In the genomic region with DNA sequence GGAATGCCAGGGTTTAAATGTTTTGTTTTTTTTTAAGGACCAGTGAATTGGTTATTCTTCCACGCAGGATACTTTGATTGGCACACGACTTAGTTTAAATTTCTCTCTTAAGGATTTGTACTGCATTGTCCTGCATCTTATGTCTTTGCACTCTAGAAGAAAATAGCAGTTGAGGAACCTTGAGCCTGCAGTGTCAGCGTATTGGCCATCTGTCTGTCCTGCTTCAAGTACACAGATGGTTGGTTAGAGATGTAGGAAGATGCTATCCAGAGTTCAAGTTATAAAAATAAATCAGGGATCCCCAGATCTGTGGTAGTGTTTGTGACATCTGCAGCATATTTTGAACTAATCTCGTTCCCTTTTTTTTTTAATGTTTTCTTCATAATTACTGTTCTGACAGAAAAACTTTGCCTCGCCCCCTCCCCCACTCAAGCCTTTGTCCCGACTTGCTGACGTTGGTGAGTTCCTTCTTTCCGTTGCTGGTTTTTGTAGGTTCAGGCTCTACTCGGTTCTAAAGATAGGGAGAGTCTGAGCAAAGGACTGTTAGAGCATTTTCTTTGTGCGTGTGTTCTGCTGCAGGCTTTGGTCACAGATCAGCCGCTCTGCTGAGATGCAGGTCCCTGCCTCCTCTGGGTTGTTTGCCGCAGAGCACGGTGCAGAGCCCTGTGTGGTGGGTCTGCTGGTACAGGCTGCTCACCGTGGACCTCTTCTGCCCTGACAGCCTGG, we compare ENCODE assay signal across 8 mouse cellular contexts. TPM values are rescaled to one million over a fixed set of nuclear protein-coding genes. Genes with fewer than 3 reads are reported as not detected.
A peak's percentile ranks its signal among the peaks of the same experiment; 100 is the strongest.
DNase-seq lines count a peak whose midpoint lies in the region; ATAC-seq and TF ChIP-seq lines count a peak whose summit lies in the region.

No protein-coding gene starts in this region.

- TF ChIP-seq CTCF in cerebellum, adult 2 months (IDR thresholded peaks at IDR 0.05; ENCODE audit: borderline replicate concordance, insufficient read depth, low read depth, low read length): no peak
- TF ChIP-seq CTCF in liver, postnatal 0 days (IDR thresholded peaks at IDR 0.05; ENCODE audit: low read depth): no peak

- no peaks in the 10 kb centered on the region for H3K9me3 ChIP-seq in heart, embryonic 16.5 days (replicated peaks; ENCODE audit: control insufficient read depth, low read length)
- no peaks in the 10 kb centered on the region for H3K9me3 ChIP-seq in liver, postnatal 0 days (ENCODE audit: low read length)

- peaks cover 8% of the 10 kb centered on the region; the same call in 1 of the 2 replicates for H3K4me1 ChIP-seq in cerebellum, adult 2 months (ENCODE audit: control insufficient read depth, insufficient read depth, low read length)
- H3K4me1 ChIP-seq in heart, embryonic 16.5 days (ENCODE audit: control insufficient read depth, insufficient read depth, low read length): peaks cover 32% of the 10 kb centered on the region
- H3K4me1 ChIP-seq in liver, postnatal 0 days (ENCODE audit: insufficient read depth): peaks cover 26% of the 10 kb centered on the region

- no peaks in the 10 kb centered on the region for H3K27me3 ChIP-seq in cerebellum, adult 2 months (ENCODE audit: control insufficient read depth, insufficient read depth, low read length)
- no peaks in the 10 kb centered on the region for H3K27me3 ChIP-seq in heart, embryonic 16.5 days (ENCODE audit: control insufficient read depth, insufficient read depth, low read length)
- no peaks in the 10 kb centered on the region for H3K27me3 ChIP-seq in liver, postnatal 0 days (ENCODE audit: insufficient read depth, low read length)

- H3K36me3 ChIP-seq in heart, embryonic 16.5 days (ENCODE audit: control insufficient read depth, insufficient read depth): no peaks in the 10 kb centered on the region
- no peaks in the 10 kb centered on the region for H3K36me3 ChIP-seq in liver, postnatal 0 days (replicated peaks; ENCODE audit: insufficient read depth, low read length)

- peak overlapping the region; percentile 61 for H3K4me2 ChIP-seq in heart, embryonic 16.5 days (ENCODE audit: low read depth, low read length)
- H3K4me2 ChIP-seq in liver, postnatal 0 days (ENCODE audit: low read depth, low read length): peak overlapping the region; percentile 98

- H3K9ac ChIP-seq in heart, embryonic 16.5 days (ENCODE audit: low read length): peak overlapping the region; percentile 49
- H3K9ac ChIP-seq in liver, postnatal 0 days (replicated peaks): no peak overlapping the region

- peak overlapping the region; percentile 56 for H3K4me3 ChIP-seq in cerebellum, adult 2 months (replicated peaks; ENCODE audit: insufficient read depth, low read depth, low read length)
- peak overlapping the region; percentile 34 for H3K4me3 ChIP-seq in heart, embryonic 16.5 days (ENCODE audit: low read length)
- H3K4me3 ChIP-seq in liver, postnatal 0 days (ENCODE audit: low read depth, low read length): peak overlapping the region; percentile 90; the same call in 1 of the 2 replicates

- DNase-seq in cerebellum, adult 2 months: peak; percentile 50 to 62
- DNase-seq in cerebellum, adult 11 months: no peak
- peak; percentile 43 to 51 for DNase-seq in right cerebral cortex, postnatal 10 days (ENCODE audit: low spot score in 2 of 2)
- no peak for DNase-seq in right cerebral cortex, postnatal 14 days
- DNase-seq in liver, postnatal 0 days: no peak
- DNase-seq in adrenal gland, adult (ENCODE audit: inconsistent age in 2 of 2, low spot score in 1 of 2): no peak
- DNase-seq in yolk sac, embryonic 10.5 days (ENCODE audit: low spot score): no peak

- H3K27ac ChIP-seq in cerebellum, adult 2 months (ENCODE audit: insufficient read depth, low read length): peak overlapping the region; percentile 41
- H3K27ac ChIP-seq in heart, embryonic 16.5 days (ENCODE audit: low read length): no peak overlapping the region
- peak overlapping the region; percentile 23; the same call in 1 of the 2 replicates for H3K27ac ChIP-seq in liver, postnatal 0 days (ENCODE audit: low read depth)

- no peak for TF ChIP-seq POLR2A in cerebellum, adult 2 months (IDR thresholded peaks at IDR 0.05; ENCODE audit: borderline replicate concordance, insufficient read depth, low read length)

- no peak for ATAC-seq in heart, embryonic 16.5 days (replicated peaks; ENCODE audit: extremely low read depth, insufficient read depth, low FRiP score)
- no peak for ATAC-seq in liver, postnatal 0 days

- TF ChIP-seq EP300 in liver, postnatal 0 days (IDR thresholded peaks at IDR 0.05; ENCODE audit: low read depth): no peak

- 5% methylated on average over 14 of the region's 14 CpGs for WGBS in cerebellum, adult 2 months
- WGBS in heart, embryonic 16.5 days: 23% methylated on average over 14 of the region's 14 CpGs
- 26% methylated on average over 14 of the region's 14 CpGs for WGBS in liver, postnatal 0 days (ENCODE audit: insufficient replicate concordance)

RNA-seq across cellular contexts. Expression of a gene that starts 2.2 kb away (rescaled TPM):
- polyA plus RNA-seq in cerebellum, adult 2 months (2012; rRNA removed): 40.4 and 42.6 TPM in 2 replicates
- 14.0 and 14.1 TPM in 2 replicates for polyA plus RNA-seq in heart, embryonic 16.5 days (2015; fragmentation: Nextera tagmentation; extraction: Ambion mirVana)
- 2.1 and 2.3 TPM in 2 replicates for polyA plus RNA-seq in liver, postnatal 0 days (2015; fragmentation: Nextera tagmentation; extraction: Ambion mirVana)

Comparison
In these comparisons a context has a peak if more than half of its experiments do, and no peak if none do; other contexts are left out.
1. DNase-seq: peak in cerebellum, adult 2 months (2 of 2) and right cerebral cortex, postnatal 10 days (2 of 2); none in cerebellum, adult 11 months (single experiment), right cerebral cortex, postnatal 14 days (single experiment), liver, postnatal 0 days (single experiment), adrenal gland, adult (0 of 2) and yolk sac, embryonic 10.5 days (single experiment).
2. H3K4me3 ChIP-seq: peak in every context shown above with its lines; median percentile 90 in liver, postnatal 0 days; 56 in cerebellum, adult 2 months; 34 in heart, embryonic 16.5 days.